Mouse (Mus musculus) forebrain, embryonic 11.5 days (tissue): ENCODE data around the gene Cdk7. TPM values are rescaled to one million over a fixed set of nuclear protein-coding genes. Genes with fewer than 3 reads are reported as not detected.

Experiments used
- ATAC-seq: fragments of 200-750 bp; cut with Nextera tagmentation; replicated peaks from 2 replicates; pipeline ENCODE4 v1.8.0; 2017; ENCODE audit warnings: moderate TSS enrichment; ENCODE audit not compliant: low FRiP score
- DNase-seq: peaks from one replicate; pipeline ENCODE4 v3.0.0-alpha.2; 2017; ENCODE audit warnings: low spot score
- H3K27ac ChIP-seq: fragments of 300-500 bp; sonication (generic); 2 replicates; pipeline ENCODE4 v1.5.1; 2014; ENCODE audit warnings: low read depth, low read length
- H3K27me3 ChIP-seq: fragments of 300-500 bp; sonication (generic); 2 replicates; pipeline ENCODE4 v1.6.1; 2014; ENCODE audit warnings: mild to moderate bottlenecking, low read length, mixed read lengths; ENCODE audit not compliant: control insufficient read depth, insufficient read depth
- H3K36me3 ChIP-seq: fragments of 300-500 bp; sonication (generic); 2 replicates; pipeline ENCODE4 v1.6.1; 2014; ENCODE audit warnings: mild to moderate bottlenecking, low read length, moderate library complexity, mixed read lengths; ENCODE audit not compliant: control insufficient read depth, insufficient read depth
- H3K4me1 ChIP-seq: fragments of 300-500 bp; sonication (generic); replicated peaks from 2 replicates; pipeline ENCODE4 v1.6.1; 2014; ENCODE audit warnings: low read length, mixed read lengths; ENCODE audit not compliant: control insufficient read depth, insufficient read depth
- H3K4me2 ChIP-seq: fragments of 300-500 bp; sonication (generic); 2 replicates; pipeline ENCODE4 v1.6.1; 2014; ENCODE audit warnings: low read depth, mild to moderate bottlenecking, low read length, moderate library complexity, mixed read lengths; ENCODE audit not compliant: severe bottlenecking
- H3K4me3 ChIP-seq: fragments of 300-500 bp; sonication (generic); 2 replicates; pipeline ENCODE4 v1.5.1; 2014; ENCODE audit warnings: low read depth, low read length
- H3K9ac ChIP-seq: fragments of 300-500 bp; sonication (generic); 2 replicates; pipeline ENCODE4 v1.6.1; 2014; ENCODE audit warnings: low read length
- H3K9me3 ChIP-seq: fragments of 300-500 bp; sonication (generic); 2 replicates; pipeline ENCODE4 v1.6.1; 2016; ENCODE audit warnings: low read length, mixed read lengths; ENCODE audit not compliant: control insufficient read depth
- WGBS: fragments of 180-500 bp; shearing (Covaris S2); extraction: QIAGEN DNeasy Blood & Tissue Kit; methylation state at CpG from one replicate; pipeline ENCODE4 v1.1.7; 2014; 5-methylcytosine and 5-hydroxymethylcytosine counted together
- polyA plus RNA-seq: library from polyadenylated mRNA; unstranded; fragments of >200 nt; fragmentation: Nextera tagmentation; extraction: Ambion mirVana; gene quantifications from 2 replicates; pipeline ENCODE4 v1.2.1, GENCODE M21; 2014

Gene Cdk7
- polyA plus RNA-seq, 1 experiment from 2014 or later: 75.0 TPM

DNA sequence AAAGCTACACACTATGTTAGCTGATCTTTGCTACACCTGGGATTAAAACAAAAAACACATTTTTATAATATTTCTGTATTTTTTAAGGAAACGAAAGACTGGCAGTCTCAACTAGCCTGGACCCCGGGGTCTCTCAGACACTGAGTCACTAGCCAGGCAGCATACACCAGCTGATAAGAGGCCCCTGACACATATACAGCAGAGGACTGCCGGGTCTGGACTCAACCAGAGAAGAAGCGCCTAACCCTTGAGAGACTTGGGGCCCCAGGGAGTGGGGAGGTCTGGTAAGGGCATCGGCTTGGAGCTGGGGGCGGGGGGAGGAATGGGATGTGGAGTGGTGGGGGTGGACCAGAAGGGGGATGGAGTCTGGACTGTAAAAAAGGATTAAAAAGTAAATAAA is 22.3 kb upstream of the Cdk7 start:
- ATAC-seq (no peak), DNase-seq (no peak)
- Histone ChIP-seq H3K4me2 (no peak overlapping the region), H3K4me1 (no peaks in the 10 kb centered on the region), H3K9me3 (no peaks in the 10 kb centered on the region), H3K36me3 (no peaks in the 10 kb centered on the region), H3K27me3 (no peaks in the 10 kb centered on the region), H3K27ac (no peak overlapping the region), H3K4me3 (no peak overlapping the region), H3K9ac (no peak overlapping the region)
- 88% methylated on average over 6 of the region's 6 CpGs for WGBS

DNA sequence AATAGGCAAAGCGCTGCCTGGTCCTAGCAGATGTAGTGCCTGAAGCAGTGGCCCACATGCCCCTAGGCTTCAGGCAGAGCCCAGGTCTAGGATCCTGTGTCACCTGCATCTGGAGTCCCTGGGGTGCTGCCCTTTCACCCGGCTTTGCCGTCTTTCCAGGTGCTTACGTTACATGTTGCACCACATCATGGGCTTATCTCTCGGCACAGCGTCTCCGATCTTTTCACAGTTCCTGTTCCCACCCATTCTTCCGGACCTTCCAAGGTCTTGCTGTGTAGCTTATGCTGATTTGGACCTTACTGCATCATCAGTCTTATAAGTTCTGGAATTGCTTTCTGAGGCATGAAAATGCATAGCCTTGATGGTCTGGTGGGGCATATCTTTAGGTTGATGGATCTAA is 21.8 kb upstream of the Cdk7 start:
- WGBS: 93% methylated on average over 8 of the region's 8 CpGs
- H3K9me3 ChIP-seq: no peaks in the 10 kb centered on the region
- H3K4me2 ChIP-seq: no peak overlapping the region
- no peak for ATAC-seq
- no peak overlapping the region for H3K27ac ChIP-seq
- no peak for DNase-seq
- H3K27me3 ChIP-seq: no peaks in the 10 kb centered on the region
- no peak overlapping the region for H3K4me3 ChIP-seq
- no peaks in the 10 kb centered on the region for H3K36me3 ChIP-seq
- no peaks in the 10 kb centered on the region for H3K4me1 ChIP-seq
- no peak overlapping the region for H3K9ac ChIP-seq

DNA sequence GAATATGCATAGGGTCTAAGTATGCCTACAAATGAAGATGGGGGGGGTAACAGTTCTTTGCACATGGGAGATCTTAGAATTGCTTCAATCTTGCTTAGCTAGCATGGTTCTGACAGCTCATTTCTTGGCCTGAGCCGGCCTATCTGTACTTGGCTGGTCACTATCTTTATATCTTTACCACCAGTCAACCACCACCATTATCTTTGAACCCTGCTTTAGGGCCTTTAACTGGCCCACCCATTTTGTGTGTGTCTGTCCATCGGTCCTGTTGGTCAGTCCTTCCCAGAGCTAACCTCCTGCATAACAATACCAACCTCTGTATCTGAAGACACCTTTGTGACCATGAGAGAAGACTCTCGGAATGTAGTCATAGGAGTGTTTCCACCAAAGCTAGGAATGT is 20.7 kb upstream of the Cdk7 start:
- Histone ChIP-seq H3K27ac (no peak overlapping the region), H3K36me3 (no peaks in the 10 kb centered on the region), H3K27me3 (no peaks in the 10 kb centered on the region), H3K9ac (no peak overlapping the region), H3K4me2 (no peak overlapping the region), H3K9me3 (no peaks in the 10 kb centered on the region), H3K4me3 (no peak overlapping the region), H3K4me1 (no peaks in the 10 kb centered on the region)
- WGBS: 85% methylated on average over 3 of the region's 3 CpGs
- ATAC-seq: no peak
- DNase-seq: no peak

DNA sequence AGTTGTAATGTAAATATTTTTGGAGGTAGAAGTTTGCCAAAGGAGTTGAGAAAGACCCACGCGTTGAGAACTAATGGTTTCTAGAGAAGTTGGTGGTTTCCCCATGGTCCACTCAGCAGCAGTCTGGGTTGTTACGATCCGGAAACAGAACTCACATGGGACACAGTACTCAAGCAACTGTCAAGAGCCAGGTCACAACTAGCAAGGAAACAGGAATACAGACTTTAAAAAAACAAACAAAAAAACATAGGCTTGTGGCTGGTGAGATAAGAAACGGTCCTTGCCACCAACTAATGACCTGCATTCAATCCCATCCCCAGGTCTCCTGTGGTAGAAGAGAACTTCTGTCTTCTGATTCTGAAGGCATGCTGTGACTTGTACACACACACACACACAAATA is 20.1 kb upstream of the Cdk7 start:
- DNase-seq: no peak
- Histone ChIP-seq H3K36me3 (no peaks in the 10 kb centered on the region), H3K4me2 (no peak overlapping the region), H3K4me1 (no peaks in the 10 kb centered on the region), H3K27ac (no peak overlapping the region), H3K9me3 (no peaks in the 10 kb centered on the region), H3K4me3 (no peak overlapping the region), H3K9ac (no peak overlapping the region), H3K27me3 (no peaks in the 10 kb centered on the region)
- ATAC-seq: no peak
- WGBS: 85% methylated on average over 5 of the region's 5 CpGs

DNA sequence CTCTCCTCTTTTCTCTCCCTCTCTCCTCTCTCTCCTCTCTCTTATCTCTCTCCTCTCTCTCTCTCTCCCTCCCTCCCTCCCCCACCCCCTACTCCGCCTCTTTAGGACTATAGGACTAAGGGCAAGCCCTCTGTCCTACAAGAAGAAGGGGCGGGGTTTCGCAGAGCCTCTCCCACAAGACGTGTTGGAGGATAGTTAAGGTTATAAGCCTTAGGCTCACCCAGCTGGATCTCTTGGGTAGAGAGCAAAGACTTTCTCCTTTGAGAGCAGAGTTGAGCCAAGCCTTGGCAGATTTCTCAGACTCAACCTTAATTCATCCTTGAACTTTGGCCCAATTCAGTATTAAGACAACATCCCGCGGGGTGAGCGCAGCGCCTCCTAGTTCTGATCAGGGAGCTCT is 17.9 kb upstream of the Cdk7 start:
- H3K9ac ChIP-seq: no peak overlapping the region
- H3K27me3 ChIP-seq: no peaks in the 10 kb centered on the region
- 49% methylated on average over 8 of the region's 8 CpGs for WGBS
- H3K27ac ChIP-seq: no peak overlapping the region
- H3K4me1 ChIP-seq: no peaks in the 10 kb centered on the region
- no peaks in the 10 kb centered on the region for H3K36me3 ChIP-seq
- H3K4me2 ChIP-seq: no peak overlapping the region
- ATAC-seq (no peak), DNase-seq (no peak)
- no peaks in the 10 kb centered on the region for H3K9me3 ChIP-seq
- no peak overlapping the region for H3K4me3 ChIP-seq

DNA sequence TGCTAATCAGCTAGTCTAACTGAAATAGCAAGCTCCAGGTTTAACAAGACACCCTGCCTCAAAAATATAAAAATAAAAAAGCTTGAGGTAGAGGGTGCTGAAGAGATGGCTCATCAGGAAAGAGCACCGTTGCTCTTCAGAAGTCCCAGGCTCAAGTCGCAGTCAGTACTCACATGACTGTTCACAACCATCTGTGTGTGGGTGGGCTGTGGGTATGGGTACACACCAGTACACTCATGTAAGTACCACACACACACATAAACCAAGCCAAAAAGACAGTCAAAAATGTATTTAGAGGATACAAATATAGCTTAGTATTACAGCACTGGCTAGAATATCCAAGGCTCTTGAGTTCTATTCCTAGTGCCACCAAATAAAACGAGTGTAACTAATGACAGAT is 15.4 kb upstream of the Cdk7 start:
- DNase-seq (no peak), ATAC-seq (no peak)
- H3K4me3 ChIP-seq: no peak overlapping the region
- H3K9ac ChIP-seq: no peak overlapping the region
- no peaks in the 10 kb centered on the region for H3K36me3 ChIP-seq
- no peaks in the 10 kb centered on the region for H3K9me3 ChIP-seq
- H3K4me1 ChIP-seq: 0 out of 2 replicates have a peak, but pooled peaks cover 2% of the 10 kb centered on the region
- WGBS: 86% methylated on average over 3 of the region's 3 CpGs
- no peaks in the 10 kb centered on the region for H3K27me3 ChIP-seq
- no peak overlapping the region for H3K27ac ChIP-seq
- no peak overlapping the region for H3K4me2 ChIP-seq

DNA sequence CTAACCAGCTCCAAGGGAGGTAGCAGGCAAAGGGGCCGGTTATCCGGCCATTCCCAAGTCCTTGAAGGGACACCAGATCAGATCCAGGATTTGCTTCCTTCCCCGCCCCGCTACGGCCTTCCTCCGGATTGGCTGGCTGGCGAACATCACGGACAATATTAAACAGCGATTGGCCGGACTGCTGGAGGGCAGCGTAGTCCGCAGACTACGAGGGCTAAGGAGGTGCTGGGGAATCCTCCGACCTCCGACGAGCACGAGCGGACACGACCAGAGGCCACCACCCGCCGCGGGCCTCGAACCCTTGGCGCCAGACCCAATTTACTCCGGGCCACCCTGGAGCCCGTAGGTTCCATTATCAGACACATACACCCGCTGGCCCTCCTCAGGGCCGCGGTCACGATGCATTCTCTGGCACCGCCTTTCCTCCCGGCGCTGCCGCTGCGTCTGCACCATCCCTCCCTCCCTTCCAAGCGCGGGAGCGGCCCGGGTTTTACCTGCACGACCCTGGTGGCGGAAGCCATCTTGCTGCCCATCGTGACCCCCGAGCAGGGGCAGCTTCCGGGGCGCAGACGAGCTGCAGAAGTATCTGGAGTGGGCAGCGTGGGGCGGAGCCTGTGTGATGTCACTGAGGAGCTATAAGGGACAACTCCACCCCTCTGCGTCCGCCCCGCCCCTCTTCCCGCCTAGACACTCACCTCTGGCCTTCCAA is 13.5 kb upstream of the Cdk7 start, which contains the start of gene Mrps36:
Mrps36 (minus strand) TSS at position 624 of the 709 bp plus-strand sequence.
- no peaks in the 10 kb centered on the region for H3K36me3 ChIP-seq
- under 1% methylated on average over 52 of the region's 52 CpGs for WGBS

DNA sequence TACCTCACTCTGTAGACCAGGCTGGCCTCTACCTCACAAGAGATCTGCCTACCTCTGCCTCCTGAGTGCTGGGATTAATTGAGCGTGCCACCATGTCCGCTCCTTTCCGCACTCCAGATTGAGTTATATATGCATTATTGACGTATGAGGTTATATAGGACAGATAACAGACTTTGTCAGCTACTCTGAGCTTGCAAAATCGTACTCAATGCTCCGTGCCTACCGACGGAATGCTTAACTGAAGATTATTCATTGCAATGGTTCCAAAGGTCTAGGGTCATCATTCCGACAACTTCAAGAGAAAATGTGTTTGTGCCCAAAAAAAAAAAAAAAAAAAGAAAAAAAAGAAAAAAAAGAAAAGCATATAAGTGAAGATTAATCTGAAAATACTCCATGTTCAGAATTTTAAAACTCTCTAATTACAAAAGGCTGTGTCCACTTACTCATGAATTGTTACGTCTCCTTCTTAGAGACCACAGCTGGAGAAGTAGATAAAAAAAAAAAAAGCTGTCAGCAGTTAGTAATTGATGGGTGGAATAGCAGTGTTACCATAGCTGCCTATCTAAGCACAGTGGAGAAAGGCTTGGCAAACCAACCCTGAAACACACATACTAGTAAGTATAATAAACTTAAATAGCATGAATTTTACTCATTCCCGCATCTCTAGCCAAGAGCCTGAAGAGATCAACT is 12.8 kb upstream of the Cdk7 start:
- peak overlapping the region; percentile 74 for H3K4me2 ChIP-seq
- H3K27me3 ChIP-seq: no peaks in the 10 kb centered on the region
- no peaks in the 10 kb centered on the region for H3K9me3 ChIP-seq
- H3K27ac ChIP-seq: peak overlapping the region; percentile 89; the same call in 1 of the 2 replicates
- DNase-seq (no peak), ATAC-seq (peak; percentile 34)
- WGBS: 72% methylated on average over 11 of the region's 11 CpGs
- H3K4me1 ChIP-seq: 0 out of 2 replicates have a peak, but pooled peaks cover 2% of the 10 kb centered on the region
- H3K4me3 ChIP-seq: peak overlapping the region; percentile 83
- no peaks in the 10 kb centered on the region for H3K36me3 ChIP-seq
- peak overlapping the region; percentile 76 for H3K9ac ChIP-seq

More for the DNA sequence above, 13.5 kb upstream of the Cdk7 start, which contains the start of gene Mrps36:
- Histone ChIP-seq H3K4me3 (peak within 1 kb of the TSS; percentile 83), H3K9me3 (no peaks in the 10 kb centered on the region), H3K27ac (peak within 1 kb of the TSS; percentile 89), H3K4me1 (0 out of 2 replicates have a peak, but pooled peaks cover 2% of the 10 kb centered on the region), H3K4me2 (peak within 1 kb of the TSS; percentile 74), H3K9ac (peak within 1 kb of the TSS; percentile 76), H3K27me3 (no peaks in the 10 kb centered on the region)
- ATAC-seq: peak; percentile 97
- DNase-seq: peak; percentile 96
